Mouse (Mus musculus) liver, adult 2 months (tissue): ENCODE measurements around the gene Mgat4e.
"Not testable (repeated sequence)": the region's sequence is repeated elsewhere in the genome, so short reads cannot be mapped to it uniquely, and the experiment has no call there.

Source experiments
- CTCF ChIP-seq: fragments of 200-500 bp; IDR thresholded peaks from 2 replicates; pipeline ENCODE4 v1.5.1; 2011; ENCODE audit warnings: low read depth, low read length, control low read depth
- POLR2A ChIP-seq: fragments of 200-500 bp; IDR thresholded peaks from 2 replicates; pipeline ENCODE4 v1.6.1; 2011; ENCODE audit warnings: low read length, control low read depth; ENCODE audit not compliant: insufficient read depth; ENCODE audit errors: extremely low read depth

GRCm38 (mm10) chr1:134517841-134518240 is 31.6 kb downstream of the Mgat4e start:
- TF ChIP-seq CTCF, POLR2A: not testable (repeated sequence)
